Mouse (Mus musculus) megakaryocyte, embryonic 14.5 days (primary cell): Measurements from ENCODE around the gene Gm49337.

Source experiments
- FLI1 ChIP-seq: IDR thresholded peaks from 2 replicates; pipeline ENCODE4 v1.6.1; 2012; ENCODE audit warnings: low read length, inconsistent platforms, mixed read lengths
- GATA1 ChIP-seq: IDR thresholded peaks from 3 replicates; pipeline ENCODE4 v1.6.1; 2012; ENCODE audit warnings: mixed read lengths, low read length, inconsistent platforms, borderline replicate concordance

DNA sequence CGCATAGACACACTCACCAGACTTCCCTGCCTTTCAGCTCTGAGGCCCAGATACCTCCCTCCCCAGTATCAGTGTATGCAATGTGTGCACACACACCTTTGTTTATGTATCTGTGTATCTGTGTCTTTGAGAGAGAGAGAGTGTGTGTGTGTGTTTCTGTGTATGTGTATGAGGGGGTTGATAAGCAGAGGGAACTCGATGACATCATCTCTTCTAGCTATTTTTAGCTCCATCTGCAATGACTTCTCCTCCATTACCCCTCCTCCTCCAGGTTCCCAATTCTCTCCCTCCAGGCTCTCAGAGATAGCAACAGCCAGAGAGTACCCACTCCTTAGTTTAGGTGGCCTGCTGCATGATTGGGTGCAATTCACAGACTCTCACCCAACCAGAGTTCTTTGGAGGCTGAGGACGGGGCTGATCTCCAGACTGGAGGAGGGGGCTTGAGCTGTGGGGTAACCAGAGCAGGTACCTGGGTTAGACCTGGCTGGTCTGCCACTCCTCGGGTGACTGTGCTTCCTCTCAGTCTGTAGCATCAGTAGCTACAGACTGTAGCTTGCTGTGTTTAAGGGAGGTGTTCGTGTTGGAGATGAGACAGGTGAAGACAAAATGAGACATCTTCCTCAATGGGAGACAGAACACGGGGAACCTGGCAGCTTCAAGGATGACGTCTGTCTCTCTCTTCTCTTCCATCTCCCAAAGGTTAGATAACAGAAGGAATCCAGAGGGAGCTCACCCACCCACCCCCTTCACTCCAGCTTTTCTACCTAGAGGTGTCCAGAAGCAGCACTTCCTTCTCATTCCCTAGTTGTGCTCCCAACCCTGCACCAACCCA, 2.7 kb downstream of the Gm49337 start:
- TF ChIP-seq GATA1 (no peak), FLI1 (no peak)
